Mouse (Mus musculus) heart, postnatal 25 days (tissue): Measurements from ENCODE around the gene Aen. TPM values are rescaled to one million over a fixed set of nuclear protein-coding genes. Genes with fewer than 3 reads are reported as not detected.

ENCODE experiments used
- DNase-seq: peaks from one replicate; pipeline ENCODE4 v3.0.0; 2022; ENCODE audit warnings: low spot score
- intact Hi-C: fragments of 180-260 bp; cut with DNase I; formaldehyde crosslinking; loops from one replicate; pipeline ENCODE4 v1.15.1; 2025
- total RNA-seq, 2 experiments: library from RNA; stranded (reverse); gene quantifications; 2 replicates each; pipeline ENCODE4 v1.2.3; 2021

Aen gene
- total RNA-seq, 2 experiments from 2014 or later: 33.3 to 35.5 TPM

GRCm38 (mm10) chr7:78887431-78887842, 8.2 kb upstream of the Aen start:
- intact Hi-C loops: no loop called here
- no peak for DNase-seq

- intact Hi-C loops: loop anchor here (1.0 to 5.0 kb wide), 3 partner anchors 44 to 323 kb away; partner anchors contain the start of gene Det1
- no peak for DNase-seq
These were observed 5.0 kb upstream of the Aen start for GRCm38 (mm10) chr7:78890641-78891040.

DNA sequence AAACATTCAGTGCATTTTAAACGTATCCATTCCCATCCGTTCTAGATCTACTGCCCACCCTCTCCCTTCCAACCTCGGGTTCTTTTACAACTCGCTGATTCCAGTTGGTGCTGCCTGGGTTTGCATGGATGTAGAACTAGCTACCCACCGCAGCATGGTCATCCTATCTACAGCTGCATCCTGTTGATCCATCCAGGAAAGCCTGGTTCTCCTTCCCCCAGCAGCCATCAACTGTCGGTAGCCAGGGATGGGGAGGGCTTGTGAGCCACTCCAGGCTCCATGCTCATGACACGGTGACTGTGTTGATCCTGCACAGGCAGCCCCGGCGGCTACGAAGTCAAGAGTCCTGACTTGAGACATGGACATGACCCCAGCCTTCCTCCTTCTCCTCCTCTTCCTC, 1.7 kb upstream of the Aen start:
- DNase-seq: no peak
- intact Hi-C loops: loop anchor here (5.0 kb wide), 1 partner anchor 327 kb away; no protein-coding TSS in a partner anchor

DNA sequence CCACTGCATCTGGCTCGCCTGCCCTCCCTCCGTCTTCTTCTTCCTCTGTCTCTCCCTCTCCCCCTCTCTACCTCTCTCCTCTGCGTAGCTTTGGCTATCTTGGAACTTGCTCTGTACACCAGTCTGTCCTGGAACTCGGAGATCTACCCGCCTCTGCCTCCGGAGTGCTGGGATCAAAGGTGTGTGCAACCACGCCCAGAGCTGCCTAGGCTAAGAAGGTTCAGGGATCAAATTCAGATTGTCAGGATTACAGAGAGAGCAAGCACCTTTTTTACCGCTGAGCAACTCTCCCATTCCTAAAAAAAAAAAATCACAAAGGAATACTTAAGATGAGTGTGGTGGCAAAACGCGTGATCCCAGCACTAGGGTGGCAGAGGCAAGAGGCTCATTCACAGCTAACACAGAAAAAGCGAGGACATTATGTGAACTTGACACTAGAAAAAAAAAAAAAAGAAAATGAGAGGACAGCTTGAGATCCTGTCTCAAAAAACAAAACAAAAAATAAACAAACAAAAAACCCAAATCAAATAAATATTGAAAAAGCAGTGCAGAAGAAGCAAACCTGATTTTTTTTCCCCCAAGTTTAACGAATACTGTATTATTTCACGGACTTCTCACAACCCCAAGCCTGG, 517 bp upstream of the Aen start:
- intact Hi-C loops: no loop called here
- no peak for DNase-seq

- no peak for DNase-seq
- intact Hi-C loops: no loop called here
These were observed 1.9 kb downstream of the Aen start for GRCm38 (mm10) chr7:78897567-78897966.

- intact Hi-C loops: no loop called here
- DNase-seq: no peak
These were observed 7.7 kb downstream of the Aen start for GRCm38 (mm10) chr7:78903174-78903870.

GRCm38 (mm10) chr7:78904175-78904574, 8.5 kb downstream of the Aen start:
- DNase-seq: no peak
- intact Hi-C loops: no loop called here

DNA sequence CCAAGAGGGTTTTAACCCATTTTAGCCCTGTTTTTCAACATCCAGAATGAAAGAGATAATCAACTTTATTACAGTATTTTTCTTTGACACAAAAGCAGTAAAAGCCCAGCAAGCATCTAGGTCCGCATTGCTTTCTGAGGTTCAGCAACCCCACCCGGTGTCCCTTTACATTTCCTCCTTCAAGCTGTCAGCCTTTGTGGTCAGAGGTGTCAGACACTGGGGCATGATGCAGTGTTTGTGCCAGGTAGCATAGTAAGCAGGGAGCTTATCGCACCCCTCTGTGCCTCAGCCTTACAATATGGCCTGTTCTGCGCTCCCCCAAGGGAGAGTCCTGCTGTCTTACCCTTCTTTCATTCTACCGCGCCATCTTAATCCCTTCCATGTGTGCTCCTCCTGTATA, 13.4 kb downstream of the Aen start:
- intact Hi-C loops: no loop called here
- DNase-seq: no peak

GRCm38 (mm10) chr7:78910336-78911098, 14.9 kb downstream of the Aen start:
- DNase-seq: no peak
- intact Hi-C loops: no loop called here

- intact Hi-C loops: no loop called here
These were observed 15.6 kb downstream of the Aen start for GRCm38 (mm10) chr7:78911209-78911608.

GRCm38 (mm10) chr7:78912253-78912973, 16.8 kb downstream of the Aen start:
- DNase-seq: no peak
- intact Hi-C loops: no loop called here

More at GRCm38 (mm10) chr7:78911209-78911608, 15.6 kb downstream of the Aen start:
- DNase-seq: no peak

DNA sequence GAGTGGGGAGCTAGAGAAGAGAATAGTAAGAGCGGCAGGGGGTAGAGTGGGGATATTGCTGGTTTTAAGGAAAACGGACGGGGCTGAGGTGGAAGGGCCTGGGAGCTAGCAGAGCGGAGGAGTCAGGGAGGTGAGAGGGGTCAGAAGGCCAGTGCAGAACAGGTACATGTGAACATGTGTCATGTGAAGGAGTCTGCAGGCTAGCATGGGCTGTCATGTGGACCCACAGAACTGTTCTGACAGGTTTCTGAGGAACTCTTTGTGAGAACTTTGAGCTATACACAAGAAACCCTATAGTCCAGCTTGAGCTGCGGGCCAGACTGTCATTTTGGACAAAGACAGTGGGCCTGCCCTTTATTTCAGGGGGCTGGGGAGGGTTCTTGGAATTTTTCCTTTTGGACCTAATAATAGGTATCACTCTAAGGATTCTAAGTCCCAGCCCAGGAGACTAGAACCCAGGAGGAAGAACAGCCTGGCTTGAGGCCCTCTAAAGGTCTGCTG, 17.4 kb downstream of the Aen start, which contains the start of gene Isg20:
TSS of gene Isg20 (plus strand) at position 451 of the 501 bp plus-strand sequence.
- no peak for DNase-seq
- intact Hi-C loops: no loop called here

DNA sequence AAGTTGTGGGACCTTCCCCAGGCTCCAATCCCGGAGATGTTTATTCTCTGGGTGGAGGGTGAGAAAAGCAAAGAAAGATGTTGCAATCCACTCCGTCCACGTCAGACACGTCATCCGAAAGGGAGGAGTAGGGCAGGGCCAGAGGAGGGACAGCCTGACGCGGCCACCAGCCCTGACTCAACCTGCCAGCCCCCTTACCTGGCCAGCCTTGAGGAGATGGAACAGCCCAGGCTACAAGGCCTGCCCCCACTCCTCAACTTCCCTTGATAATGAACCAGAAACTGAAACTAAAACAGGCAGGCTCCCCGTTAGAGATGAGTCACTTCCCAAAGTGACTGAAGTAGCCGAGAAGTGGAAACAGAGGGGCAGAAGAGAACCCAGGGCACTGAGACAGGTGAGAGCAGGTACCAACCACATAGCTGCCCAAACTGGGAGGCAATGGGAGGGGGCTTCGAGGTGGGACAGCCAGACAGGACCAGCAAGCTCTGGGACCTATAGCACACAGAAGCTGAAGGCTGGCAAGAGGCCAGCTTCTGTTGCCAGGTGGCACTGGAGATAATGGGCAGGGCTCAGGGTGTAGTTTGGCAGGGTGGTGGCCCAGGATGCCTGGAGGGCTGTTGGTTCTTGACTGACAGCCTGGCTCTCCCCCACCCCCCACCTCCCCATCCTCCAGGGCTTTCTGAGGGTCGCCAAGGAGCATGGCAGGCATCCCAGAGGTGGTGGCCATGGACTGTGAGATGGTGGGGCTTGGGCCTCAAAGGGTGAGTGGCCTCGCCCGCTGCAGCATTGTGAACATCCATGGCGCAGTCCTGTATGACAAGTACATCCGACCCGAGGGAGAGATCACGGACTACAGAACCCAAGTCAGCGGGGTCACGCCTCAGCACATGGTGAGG, 18.2 kb downstream of the Aen start:
- intact Hi-C loops: no loop called here

DNA sequence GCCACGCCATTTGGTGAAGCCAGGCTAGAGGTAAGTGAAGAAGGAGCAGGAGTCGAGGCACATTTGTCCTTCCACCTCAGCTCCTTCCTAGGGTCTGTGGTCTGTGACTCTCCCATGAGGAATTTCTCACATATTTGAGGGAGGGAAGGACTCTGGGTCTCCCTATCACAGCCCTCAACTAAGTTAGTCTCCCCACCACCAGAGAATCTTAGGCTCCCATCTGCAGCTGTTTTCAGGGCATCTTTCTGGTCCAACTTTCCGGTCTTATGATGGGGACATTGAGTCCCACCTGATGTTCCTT, 18.8 kb downstream of the Aen start:
- DNase-seq: no peak
- intact Hi-C loops: no loop called here

More for the DNA sequence above, 18.2 kb downstream of the Aen start:
- DNase-seq: peak; percentile 60

- intact Hi-C loops: no loop called here
- DNase-seq: no peak
These were observed 19.3 kb downstream of the Aen start for GRCm38 (mm10) chr7:78914896-78915510.

DNA sequence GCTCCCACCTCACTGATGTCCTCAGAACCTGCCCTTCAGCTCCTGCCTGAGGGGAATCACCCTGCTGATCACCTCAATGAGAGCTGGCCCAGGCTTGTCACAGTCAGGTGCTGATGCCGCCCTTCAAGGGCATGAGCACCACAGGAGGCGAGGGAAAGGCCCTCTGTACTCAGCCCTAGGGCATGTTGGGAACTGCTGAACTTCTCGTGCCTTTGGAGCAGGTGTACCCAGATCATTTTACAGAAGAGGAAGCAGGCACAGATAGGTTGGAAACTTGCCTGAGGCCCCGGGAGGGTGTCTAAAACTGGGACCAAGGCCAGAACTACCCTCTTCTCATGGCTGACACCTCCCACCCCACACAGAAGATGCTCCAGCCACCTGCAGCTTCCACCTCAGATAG, 23.0 kb downstream of the Aen start:
- no peak for DNase-seq
- intact Hi-C loops: no loop called here

GRCm38 (mm10) chr7:78922506-78922905, 26.9 kb downstream of the Aen start:
- DNase-seq: no peak
- intact Hi-C loops: loop anchor here (5.0 kb wide), 2 partner anchors 220 to 425 kb away; no protein-coding TSS in a partner anchor

GRCm38 (mm10) chr7:78924300-78924699, 28.6 kb downstream of the Aen start:
- intact Hi-C loops: loop anchor here (1.0 to 5.0 kb wide), 4 partner anchors 156 to 423 kb away; no protein-coding TSS in a partner anchor
- DNase-seq: no peak
